Mouse (Mus musculus) neural tube, embryonic 11.5 days (tissue): Measurements from ENCODE around the gene Eif3l. TPM values are rescaled to one million over a fixed set of nuclear protein-coding genes. Genes with fewer than 3 reads are reported as not detected.

Source experiments
- ATAC-seq: fragments of 200-750 bp; cut with Nextera tagmentation; 2 replicates; pipeline ENCODE4 v1.8.0; 2017; ENCODE audit warnings: moderate number of reproducible peaks, mild to moderate bottlenecking, moderate TSS enrichment, moderate library complexity; ENCODE audit not compliant: insufficient read depth, low FRiP score, low TSS enrichment
- DNase-seq: peaks from one replicate; pipeline ENCODE4 v3.0.0-alpha.2; 2015; ENCODE audit warnings: low spot score
- H3K27ac ChIP-seq: fragments of 300-500 bp; sonication (generic); 2 replicates; pipeline ENCODE4 v1.5.1; 2014; ENCODE audit warnings: low read depth, mild to moderate bottlenecking, low read length
- H3K27me3 ChIP-seq: fragments of 300-500 bp; sonication (generic); 2 replicates; pipeline ENCODE4 v1.6.1; 2014; ENCODE audit warnings: mild to moderate bottlenecking, low read length, mixed read lengths; ENCODE audit not compliant: control insufficient read depth, insufficient read depth
- H3K36me3 ChIP-seq: fragments of 300-500 bp; sonication (generic); 2 replicates; pipeline ENCODE4 v1.6.1; 2014; ENCODE audit warnings: mild to moderate bottlenecking, low read length, moderate library complexity, mixed read lengths; ENCODE audit not compliant: control insufficient read depth, insufficient read depth
- H3K4me1 ChIP-seq: fragments of 300-500 bp; sonication (generic); 2 replicates; pipeline ENCODE4 v1.6.1; 2014; ENCODE audit warnings: low read length, mixed read lengths; ENCODE audit not compliant: control insufficient read depth, insufficient read depth
- H3K4me2 ChIP-seq: fragments of 300-500 bp; sonication (generic); 2 replicates; pipeline ENCODE4 v1.6.1; 2014; ENCODE audit warnings: low read depth, mild to moderate bottlenecking, moderate library complexity
- H3K4me3 ChIP-seq: fragments of 300-500 bp; sonication (generic); 2 replicates; pipeline ENCODE4 v1.5.1; 2014; ENCODE audit warnings: low read depth, low read length
- H3K9ac ChIP-seq: fragments of 300-500 bp; sonication (generic); 2 replicates; pipeline ENCODE4 v1.6.1; 2014; ENCODE audit warnings: mild to moderate bottlenecking, low read length
- H3K9me3 ChIP-seq: fragments of 300-500 bp; sonication (generic); 2 replicates; pipeline ENCODE4 v1.6.1; 2016; ENCODE audit warnings: low read length; ENCODE audit not compliant: control insufficient read depth
- WGBS: fragments of 180-500 bp; shearing (Covaris S2); extraction: QIAGEN DNeasy Blood & Tissue Kit; methylation state at CpG from one replicate; pipeline ENCODE4 v1.1.7; 2014; 5-methylcytosine and 5-hydroxymethylcytosine counted together
- polyA plus RNA-seq: library from polyadenylated mRNA; unstranded; fragments of >200 nt; fragmentation: Nextera tagmentation; extraction: Ambion mirVana; gene quantifications from 2 replicates; pipeline ENCODE4 v1.2.1, GENCODE M21; 2014

Gene Eif3l
- polyA plus RNA-seq, 1 experiment from 2014 or later = 259 TPM

DNA sequence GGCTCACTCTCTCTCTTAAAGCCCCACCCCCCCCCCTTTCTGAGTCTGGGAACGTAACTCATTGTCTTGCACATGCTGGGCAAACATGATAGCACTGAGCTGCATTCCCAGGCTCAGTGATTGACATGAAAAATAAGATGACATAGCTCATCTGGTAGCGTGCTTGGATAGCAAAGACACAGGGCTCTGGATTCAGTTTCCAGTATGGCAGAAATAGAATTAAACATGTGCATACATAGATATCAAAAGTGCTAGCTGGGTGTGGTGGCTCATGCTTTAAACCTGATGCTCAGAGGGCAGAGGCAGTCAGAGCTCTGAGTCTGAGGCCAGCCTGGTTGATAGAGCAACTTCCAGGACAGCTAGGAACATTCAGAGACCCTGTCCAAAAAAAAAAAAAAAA is 30.8 kb downstream of the Eif3l start:
- ATAC-seq (no peak), DNase-seq (no peak)
- no peaks in the 10 kb centered on the region for H3K27me3 ChIP-seq
- 74% methylated on average over 2 of the region's 2 CpGs for WGBS
- no peaks in the 10 kb centered on the region for H3K9me3 ChIP-seq
- no peak overlapping the region for H3K4me3 ChIP-seq
- H3K4me2 ChIP-seq = no peak overlapping the region
- H3K36me3 ChIP-seq = no peaks in the 10 kb centered on the region
- H3K9ac ChIP-seq = no peak overlapping the region
- H3K4me1 ChIP-seq = peaks cover 4% of the 10 kb centered on the region; the same call in 1 of the 2 replicates
- no peak overlapping the region for H3K27ac ChIP-seq

DNA sequence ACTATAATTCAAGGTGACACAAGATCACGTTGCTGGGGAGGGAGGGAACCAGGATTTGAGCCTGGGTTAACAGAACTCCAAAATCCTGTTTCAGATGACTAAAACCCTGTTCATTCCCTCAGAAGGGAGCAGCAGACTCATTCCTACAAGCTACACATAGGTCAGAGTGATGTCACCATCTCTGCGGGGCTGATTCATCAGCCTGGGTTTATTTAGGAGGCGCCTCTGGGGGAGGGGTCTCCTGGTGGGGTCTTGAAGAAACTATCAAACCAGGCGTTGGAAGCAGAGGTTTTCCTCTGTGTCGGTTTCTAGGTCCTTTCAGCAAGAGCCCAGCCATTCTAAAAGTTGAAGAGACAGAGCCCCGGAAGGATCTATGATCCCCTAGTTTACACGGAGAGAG is 33.0 kb downstream of the Eif3l start:
- Histone ChIP-seq H3K4me2 (peak overlapping the region; percentile 99), H3K9me3 (no peaks in the 10 kb centered on the region), H3K27me3 (no peaks in the 10 kb centered on the region), H3K9ac (no peak overlapping the region; the same call in 1 of the 2 replicates), H3K4me3 (no peak overlapping the region), H3K36me3 (no peaks in the 10 kb centered on the region), H3K27ac (0 out of 2 replicates have a peak overlapping the region, but pooled peaks have one; percentile 1), H3K4me1 (peaks cover 4% of the 10 kb centered on the region; the same call in 1 of the 2 replicates)
- WGBS = 21% methylated on average over 7 of the region's 7 CpGs
- ATAC-seq (no peak), DNase-seq (peak; percentile 29)

DNA sequence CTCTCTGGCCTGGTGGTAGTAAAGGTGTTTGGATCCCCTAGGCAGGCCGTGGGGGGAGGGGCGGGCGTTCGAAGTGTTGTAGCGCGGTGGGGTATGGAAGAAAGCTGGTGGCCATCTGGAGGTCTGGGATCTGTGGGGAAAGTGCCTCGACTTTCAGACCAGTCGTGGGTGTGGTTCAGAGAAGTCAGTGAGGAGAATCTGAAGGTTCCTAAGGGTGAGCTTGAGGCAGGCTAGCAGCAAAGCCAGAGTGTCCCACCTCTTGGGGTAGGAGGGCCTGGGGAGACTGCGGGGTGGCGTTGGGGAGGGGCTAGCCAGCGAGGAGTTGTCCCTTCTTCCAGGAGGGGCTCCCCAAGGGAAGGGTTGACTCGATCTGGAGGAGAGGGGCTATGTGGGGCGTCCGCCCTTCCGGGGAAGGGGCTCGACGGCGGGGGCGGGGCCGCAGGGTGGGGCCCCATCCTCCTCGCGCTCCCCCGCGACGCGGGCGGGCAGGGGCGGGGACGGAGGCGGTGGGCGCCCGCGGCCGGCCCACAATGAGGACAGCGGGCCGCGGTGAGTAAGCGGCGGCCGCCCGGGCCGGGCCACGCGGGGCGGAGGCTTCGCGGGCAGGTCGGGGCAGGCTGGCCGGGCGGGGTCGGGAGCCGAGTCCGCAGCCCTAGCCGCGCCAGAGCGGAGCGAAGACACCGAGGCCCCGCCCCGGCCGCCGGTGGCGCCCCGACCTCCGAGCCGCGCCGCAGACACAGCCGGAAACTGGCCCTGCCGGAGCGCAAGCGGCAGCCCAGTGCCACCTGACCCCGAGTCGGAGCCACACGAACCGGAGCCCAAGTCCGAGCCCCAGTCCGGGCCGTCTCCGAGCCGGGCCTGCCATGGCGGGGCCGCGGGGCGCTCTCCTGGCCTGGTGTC is 33.7 kb downstream of the Eif3l start, which contains the start of gene Micall1:
TSS of gene Micall1 (plus strand) at position 478 of the 900 bp plus-strand sequence.
- H3K9ac ChIP-seq = peak within 1 kb of the TSS; percentile 91
- peak within 1 kb of the TSS; percentile 99 for H3K4me2 ChIP-seq
- no peaks in the 10 kb centered on the region for H3K27me3 ChIP-seq
- H3K4me3 ChIP-seq = peak within 1 kb of the TSS; percentile 81
- H3K27ac ChIP-seq = peak within 1 kb of the TSS; percentile 58
- peaks cover 4% of the 10 kb centered on the region; the same call in 1 of the 2 replicates for H3K4me1 ChIP-seq
- no peaks in the 10 kb centered on the region for H3K36me3 ChIP-seq
- no peaks in the 10 kb centered on the region for H3K9me3 ChIP-seq
- ATAC-seq (peak; percentile 74), DNase-seq (peak; percentile 70)
- under 1% methylated on average over 80 of the region's 85 CpGs for WGBS

DNA sequence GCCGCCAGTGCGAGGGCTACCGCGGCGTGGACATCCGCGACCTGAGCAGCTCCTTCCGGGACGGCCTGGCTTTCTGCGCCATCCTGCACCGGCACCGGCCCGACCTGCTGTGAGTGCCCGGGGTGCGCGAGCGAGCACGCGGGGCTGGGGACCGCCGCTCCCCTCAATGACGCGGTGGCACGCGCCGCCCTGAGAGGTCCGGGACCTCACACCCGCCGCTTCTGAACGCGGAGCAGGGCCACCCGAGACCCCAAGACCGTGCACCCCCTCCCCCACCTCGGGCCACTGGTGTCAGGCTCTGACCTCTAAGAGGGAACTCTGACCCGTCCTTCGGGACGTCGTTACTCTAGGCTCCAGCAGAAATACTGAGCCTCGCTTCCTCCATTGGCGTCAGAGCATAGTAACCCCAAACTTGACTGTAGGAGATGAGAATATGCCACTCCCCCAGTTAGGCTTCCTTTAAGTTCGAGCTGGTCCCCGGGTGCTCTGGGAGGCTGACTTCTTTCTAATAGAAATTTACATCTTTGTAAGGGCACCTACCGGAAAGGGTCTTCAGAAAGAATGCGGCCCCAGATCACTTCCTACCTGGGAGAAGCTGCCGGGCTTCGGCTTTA is 34.4 kb downstream of the Eif3l start:
- Histone ChIP-seq H3K36me3 (no peaks in the 10 kb centered on the region), H3K27me3 (no peaks in the 10 kb centered on the region), H3K9ac (peak overlapping the region; percentile 91), H3K4me3 (peak overlapping the region; percentile 81), H3K27ac (peak overlapping the region; percentile 58), H3K9me3 (no peaks in the 10 kb centered on the region), H3K4me1 (peaks cover 4% of the 10 kb centered on the region; the same call in 1 of the 2 replicates), H3K4me2 (peak overlapping the region; percentile 99)
- WGBS = under 1% methylated on average over 46 of the region's 46 CpGs
- DNase-seq = no peak
- peak; percentile 60 for ATAC-seq

DNA sequence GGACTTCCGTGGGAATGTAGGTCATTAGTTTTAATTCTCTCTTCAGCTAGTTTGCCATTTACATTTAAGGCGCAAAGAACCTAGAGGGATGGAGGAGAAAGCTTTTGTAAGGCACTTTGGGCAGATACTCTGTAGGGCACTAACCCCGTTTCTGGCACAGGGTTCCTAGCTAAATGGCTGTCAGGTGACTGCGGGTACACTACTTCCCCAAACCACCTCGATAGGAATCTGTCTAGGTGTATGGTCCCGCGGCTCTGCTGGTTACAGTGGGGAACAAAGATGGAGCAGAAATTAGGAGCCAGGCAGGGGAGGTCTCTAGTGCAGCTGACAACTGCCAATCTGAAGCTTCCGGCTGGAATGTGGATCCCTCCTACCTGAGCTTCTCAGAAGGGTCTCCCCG is 35.1 kb downstream of the Eif3l start:
- Histone ChIP-seq H3K4me3 (peak overlapping the region; percentile 81), H3K4me1 (peaks cover 4% of the 10 kb centered on the region; the same call in 1 of the 2 replicates), H3K27ac (no peak overlapping the region), H3K4me2 (peak overlapping the region; percentile 99), H3K27me3 (no peaks in the 10 kb centered on the region), H3K9me3 (no peaks in the 10 kb centered on the region), H3K36me3 (peaks cover 3% of the 10 kb centered on the region; the same call in 1 of the 2 replicates), H3K9ac (no peak overlapping the region; the same call in 1 of the 2 replicates)
- DNase-seq (no peak), ATAC-seq (no peak)
- WGBS = 19% methylated on average over 9 of the region's 9 CpGs

DNA sequence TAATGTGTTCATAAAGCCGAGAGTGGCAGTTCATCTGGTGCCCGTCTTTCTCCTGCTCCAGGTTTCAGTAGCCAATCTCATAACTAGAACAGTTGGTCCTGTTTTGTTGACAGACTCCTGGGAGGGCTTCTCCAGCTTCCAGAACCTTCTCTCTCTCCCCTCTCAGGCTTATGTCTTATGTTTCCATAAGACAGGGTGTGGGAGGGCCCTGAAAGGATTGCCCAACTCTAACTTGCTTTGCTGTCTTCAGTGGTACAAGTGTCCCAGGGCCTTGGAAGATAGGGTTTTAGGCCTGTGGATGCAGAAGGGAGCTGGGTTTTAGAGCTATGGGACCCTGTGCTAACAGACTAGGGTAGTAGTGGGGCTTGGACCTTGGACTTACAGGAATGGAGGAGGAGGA is 35.5 kb downstream of the Eif3l start:
- Histone ChIP-seq H3K4me1 (peaks cover 4% of the 10 kb centered on the region; the same call in 1 of the 2 replicates), H3K27me3 (no peaks in the 10 kb centered on the region), H3K4me2 (peak overlapping the region; percentile 99), H3K36me3 (peaks cover 4% of the 10 kb centered on the region; the same call in 1 of the 2 replicates), H3K4me3 (peak overlapping the region; percentile 81; the same call in 1 of the 2 replicates), H3K9me3 (no peaks in the 10 kb centered on the region), H3K27ac (no peak overlapping the region), H3K9ac (no peak overlapping the region)
- DNase-seq (no peak), ATAC-seq (no peak)
- WGBS = 87% methylated on average over 2 of the region's 2 CpGs

DNA sequence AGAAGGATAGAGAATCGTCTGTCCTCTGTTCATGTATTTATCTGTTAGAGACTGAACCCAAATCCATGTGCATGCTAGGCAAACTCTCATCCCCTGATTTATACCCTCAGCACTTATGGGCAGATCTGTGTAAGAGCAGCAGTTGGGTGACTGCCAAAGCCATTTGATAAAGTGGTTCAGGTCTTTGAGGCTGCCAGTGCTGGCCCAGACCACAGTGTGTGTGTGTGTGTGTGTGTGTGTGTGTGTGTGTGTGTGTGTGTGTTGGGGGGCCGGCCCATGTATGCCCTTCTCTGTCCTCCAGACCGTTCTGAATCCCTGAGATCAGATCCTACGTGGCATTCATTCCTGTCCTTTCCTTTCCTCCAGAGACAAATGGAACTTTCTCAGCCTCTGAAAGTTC is 36.8 kb downstream of the Eif3l start:
- Histone ChIP-seq H3K4me1 (peaks cover 4% of the 10 kb centered on the region; the same call in 1 of the 2 replicates), H3K4me3 (no peak overlapping the region), H3K9ac (no peak overlapping the region), H3K27ac (no peak overlapping the region), H3K36me3 (peaks cover 4% of the 10 kb centered on the region; the same call in 1 of the 2 replicates), H3K4me2 (no peak overlapping the region), H3K9me3 (no peaks in the 10 kb centered on the region), H3K27me3 (no peaks in the 10 kb centered on the region)
- DNase-seq (no peak), ATAC-seq (no peak)
- WGBS = 88% methylated on average over 4 of the region's 4 CpGs

DNA sequence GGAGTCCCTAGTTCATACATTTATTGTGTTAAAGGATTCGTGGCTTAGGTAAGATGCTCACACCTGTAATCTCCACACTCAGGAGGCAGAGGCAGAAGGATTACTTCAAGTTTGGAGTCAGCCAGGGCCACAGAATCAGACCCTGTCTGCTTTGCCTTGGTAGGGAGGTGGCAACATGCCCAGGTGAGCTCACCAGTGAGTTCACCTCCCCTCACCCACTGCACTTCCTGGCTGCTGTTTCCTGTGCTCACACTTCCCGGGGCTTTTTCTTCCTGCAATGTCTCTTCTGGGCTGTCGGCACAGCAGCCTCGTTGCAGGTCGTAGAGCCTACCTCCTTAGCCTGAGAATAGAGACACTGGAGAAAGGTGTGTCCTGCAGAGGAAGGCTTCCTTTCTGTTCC is 40.3 kb downstream of the Eif3l start:
- 62% methylated on average over 5 of the region's 5 CpGs for WGBS
- H3K27me3 ChIP-seq = no peaks in the 10 kb centered on the region
- no peak overlapping the region for H3K4me3 ChIP-seq
- no peak overlapping the region for H3K4me2 ChIP-seq
- H3K4me1 ChIP-seq = peaks cover under 1% of the 10 kb centered on the region; the same call in 1 of the 2 replicates
- H3K9me3 ChIP-seq = no peaks in the 10 kb centered on the region
- H3K36me3 ChIP-seq = peaks cover 4% of the 10 kb centered on the region; the same call in 1 of the 2 replicates
- DNase-seq = no peak
- ATAC-seq = no peak
- no peak overlapping the region for H3K27ac ChIP-seq
- H3K9ac ChIP-seq = no peak overlapping the region
